Mouse (Mus musculus): ENCODE measurements at regions not wholly inside any gene's neighbourhood (a gene's known extent, or its start where the extent isn't known, plus 50 kb on each side); places are given as distances from the start of the nearest gene placed in this dataset.
"Not testable (repeated sequence)": the region's sequence is repeated elsewhere in the genome, so short reads cannot be mapped to it uniquely, and the experiment has no call there.

- no peak for DNase-seq (ENCODE audit: low spot score)
Measured at GRCm38 (mm10) chr8:102223097-102223496, 562.3 kb downstream of the Cdh11 start.

GRCm38 (mm10) chr8:102205633-102206032, 579.8 kb downstream of the Cdh11 start:
- no peak for DNase-seq (ENCODE audit: low spot score)

GRCm38 (mm10) chr8:102159541-102160197, 625.8 kb downstream of the Cdh11 start:
- DNase-seq (ENCODE audit: low spot score), result no peak

- DNase-seq (ENCODE audit: low spot score), result no peak
Measured at GRCm38 (mm10) chr8:102118657-102119056, 666.8 kb downstream of the Cdh11 start.

GRCm38 (mm10) chr8:102116846-102117403, 668.5 kb downstream of the Cdh11 start:
- no peak for DNase-seq (ENCODE audit: low spot score)

- no peak for DNase-seq (ENCODE audit: low spot score)
Measured at GRCm38 (mm10) chr8:102103773-102104172, 681.7 kb downstream of the Cdh11 start.

GRCm38 (mm10) chr8:102096726-102097125, 688.7 kb downstream of the Cdh11 start:
- DNase-seq (ENCODE audit: low spot score), result no peak

- DNase-seq (ENCODE audit: low spot score), result peak; percentile 8
Measured at GRCm38 (mm10) chr8:102085927-102086326, 699.5 kb downstream of the Cdh11 start.

GRCm38 (mm10) chr8:102075611-102076010, 709.8 kb downstream of the Cdh11 start:
- DNase-seq (ENCODE audit: low spot score), result no peak

- DNase-seq (ENCODE audit: low spot score), result no peak
Measured at GRCm38 (mm10) chr8:102064137-102064536, 721.3 kb downstream of the Cdh11 start.

GRCm38 (mm10) chr8:102053429-102053828, 732.0 kb downstream of the Cdh11 start:
- no peak for DNase-seq (ENCODE audit: low spot score)

- no peak for DNase-seq (ENCODE audit: low spot score)
Measured at GRCm38 (mm10) chr8:102026956-102027927, 758.2 kb downstream of the Cdh11 start.

- DNase-seq (ENCODE audit: low spot score), result no peak
Measured at GRCm38 (mm10) chr8:102024472-102024871, 761.0 kb downstream of the Cdh11 start.

- peak; percentile 3 for DNase-seq (ENCODE audit: low spot score)
Measured at GRCm38 (mm10) chr8:102017776-102018175, 767.7 kb downstream of the Cdh11 start.

- peak; percentile 5 for DNase-seq (ENCODE audit: low spot score)
Measured at GRCm38 (mm10) chr8:102000326-102001016, 785.0 kb downstream of the Cdh11 start.

GRCm38 (mm10) chr8:101996761-101997160, 788.7 kb downstream of the Cdh11 start:
- DNase-seq (ENCODE audit: low spot score), result not testable (repeated sequence)

GRCm38 (mm10) chr8:101956832-101957231, 828.6 kb downstream of the Cdh11 start:
- DNase-seq (ENCODE audit: low spot score), result no peak

- DNase-seq (ENCODE audit: low spot score), result no peak
Measured at GRCm38 (mm10) chr8:101950599-101950998, 834.8 kb downstream of the Cdh11 start.

- DNase-seq (ENCODE audit: low spot score), result no peak
Measured at GRCm38 (mm10) chr8:101937859-101938258, 847.6 kb downstream of the Cdh11 start.

GRCm38 (mm10) chr8:101913665-101914064, 871.8 kb downstream of the Cdh11 start:
- DNase-seq (ENCODE audit: low spot score), result no peak

All from layer of hippocampus, adult 11-12 months (tissue).